Comparison of ENCODE assay signal across 21 mouse cellular contexts in genomic region chr9:50068576-50068975, GRCm38 (mm10).
DNase-seq lines count a peak whose midpoint lies in the region; TF ChIP-seq lines count a peak whose summit lies in the region.
"Had no signal": no experiment of that assay in that cellular context is flagged by ENCODE, and none has a peak within 500 bp of the region (broad histone marks: within the 10 kb centered on the region; RNA-seq: fewer than 3 reads in every experiment).

No protein-coding gene starts in this region.

- H3K27ac ChIP-seq in left cerebral cortex, adult 2 months = peak overlapping the region; percentile 19; the same call in 1 of the 2 replicates
- 0 out of 2 replicates have a peak overlapping the region, but pooled peaks have one; percentile 29 for H3K27ac ChIP-seq in cortical plate, adult 2 months (ENCODE audit: insufficient read depth, low read length)
- H3K27ac ChIP-seq: embryonic facial prominence, embryonic 13.5 days; embryonic facial prominence, embryonic 15.5 days; forebrain, embryonic 10.5 days; forebrain, embryonic 12.5 days had no signal

- no peak overlapping the region for H3K4me3 ChIP-seq in left cerebral cortex, adult 2 months
- H3K4me3 ChIP-seq in cortical plate, adult 2 months (ENCODE audit: insufficient read depth, low read length) = no peak overlapping the region
- H3K4me3 ChIP-seq: embryonic facial prominence, embryonic 13.5 days; embryonic facial prominence, embryonic 15.5 days; erythroblast, embryonic 14.5 days; forebrain, embryonic 10.5 days; forebrain, embryonic 12.5 days had no signal

- TF ChIP-seq CTCF in left cerebral cortex, adult 2 months (IDR thresholded peaks at IDR 0.05) = no peak
- no peak for TF ChIP-seq CTCF in cortical plate, adult 2 months (IDR thresholded peaks at IDR 0.05; ENCODE audit: extremely low read depth, insufficient read depth, low read length)

- H3K4me1 ChIP-seq in cortical plate, adult 2 months (ENCODE audit: control insufficient read depth, insufficient read depth, low read length) = peaks cover 5% of the 10 kb centered on the region
- H3K4me1 ChIP-seq: embryonic facial prominence, embryonic 13.5 days; embryonic facial prominence, embryonic 15.5 days; forebrain, embryonic 10.5 days; forebrain, embryonic 12.5 days had no signal

- no peak for TF ChIP-seq POLR2A in cortical plate, adult 2 months (IDR thresholded peaks at IDR 0.05; ENCODE audit: extremely low read depth, insufficient read depth, low read length)

- intact Hi-C loops in left cerebral cortex, adult 2 months (cut with DNase I) = no loop called here
- intact Hi-C loops in left cerebral cortex, postnatal 4 days (cut with DNase I) = no loop called here

- DNase-seq in left cerebral cortex, adult 2 months (ENCODE audit: extremely low spot score in 1 of 2, low spot score in 2 of 2) = no peak
- DNase-seq in left cerebral cortex, postnatal 4 days = no peak
- peak; percentile 50 for DNase-seq in R1 (ENCODE audit: low read depth, low spot score)
- DNase-seq in heart, adult 8-10 months (ENCODE audit: low spot score) = no peak
- no peak for DNase-seq in thymus, postnatal 10 days (ENCODE audit: low spot score in 2 of 2)
- DNase-seq: adrenal gland, adult 2 months; adrenal gland, postnatal 10 days; adrenal gland, postnatal 25 days; B cell, adult 2 months; cerebellum, adult 11 months; cerebellum, adult 18-20 months; cerebellum, adult 8-10 months; cerebellum, postnatal 10 days; cerebellum, postnatal 25 days; embryo, embryonic 11 days had no signal
